Mouse (Mus musculus) CD4-positive helper T cell, adult 2 months (primary cell): ENCODE data around the gene Whrn.

Experiments used
- DNase-seq: peaks from one replicate; pipeline ENCODE4 v3.0.0-alpha.2; 2012; ENCODE audit warnings: low read depth, missing footprints, low spot score

Whrn gene

DNA sequence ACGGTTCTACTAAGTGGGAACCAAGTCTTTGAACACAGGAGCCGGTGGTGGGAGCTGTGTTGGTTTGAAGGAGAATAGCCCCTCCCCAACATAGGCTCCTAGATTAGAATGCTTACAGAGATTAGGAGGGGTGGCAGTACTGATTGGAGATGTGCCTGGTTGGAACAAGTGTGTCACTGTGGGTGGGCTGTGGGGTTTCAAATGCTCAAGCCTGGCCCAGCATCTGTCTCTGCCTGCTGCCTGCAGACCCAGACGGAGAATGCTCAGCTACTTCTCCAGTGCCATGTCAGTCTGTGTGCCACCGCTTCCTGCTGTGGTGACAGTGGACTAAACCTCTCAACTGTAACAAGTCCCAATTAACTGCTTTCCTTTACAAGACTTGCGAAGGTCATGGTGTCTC lies 45.2 kb downstream of the Whrn start:
- no peak for DNase-seq

DNA sequence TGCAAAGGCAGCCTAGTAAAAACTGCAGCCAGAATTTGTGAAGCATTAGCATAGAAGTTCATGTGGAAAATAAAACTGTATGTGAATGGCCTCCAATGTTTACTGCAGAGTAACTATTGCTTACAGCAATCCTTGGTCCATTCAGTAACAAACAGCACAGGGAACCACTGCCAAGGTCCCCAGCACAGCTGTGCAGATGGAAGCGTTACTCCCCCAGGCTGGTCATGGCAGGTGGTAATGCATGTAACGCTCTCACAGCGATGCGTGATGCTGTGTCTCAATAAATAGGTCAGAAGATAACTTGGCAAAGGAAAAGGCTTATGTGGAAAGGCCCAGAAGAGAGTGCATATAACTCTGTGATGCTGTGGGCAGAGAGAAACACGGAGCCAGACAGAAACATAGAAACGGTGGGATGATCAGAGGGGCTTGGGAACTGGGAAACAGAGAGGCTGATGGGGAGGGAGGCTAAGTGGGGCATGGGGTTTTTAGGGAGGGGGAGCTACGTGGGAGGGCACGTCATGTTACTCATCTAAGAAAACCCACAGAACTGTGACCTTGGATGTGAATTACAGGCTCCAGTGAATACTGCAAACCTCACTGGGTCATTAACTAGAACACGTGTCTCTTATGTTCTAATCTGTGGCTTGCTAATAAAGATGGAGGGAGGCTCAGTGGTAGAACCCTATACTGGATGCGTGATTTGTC lies 51.3 kb downstream of the Whrn start:
- no peak for DNase-seq

- no peak for DNase-seq
These were observed 52.7 kb downstream of the Whrn start for GRCm38 (mm10) chr4:63443101-63443500.

DNA sequence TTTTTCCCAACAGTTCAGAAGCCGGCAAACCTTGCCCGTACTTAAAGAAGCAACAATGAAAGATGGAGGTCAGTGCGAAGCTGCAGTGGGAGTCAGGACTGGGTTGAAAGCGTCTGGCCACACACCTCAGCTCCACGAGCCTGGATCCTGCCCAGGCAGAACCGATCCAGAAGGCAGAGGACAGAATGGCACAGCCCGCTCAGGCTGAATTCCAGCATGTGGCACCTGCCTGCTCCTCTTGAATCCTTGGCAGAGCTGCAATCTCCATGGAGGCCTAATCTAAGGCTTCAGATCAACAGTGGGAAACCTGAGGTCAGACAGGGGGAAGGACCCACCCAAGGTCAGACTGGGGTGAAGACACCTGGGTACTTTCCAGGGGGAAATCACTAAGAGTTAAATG lies 54.2 kb downstream of the Whrn start:
- DNase-seq, result no peak

DNA sequence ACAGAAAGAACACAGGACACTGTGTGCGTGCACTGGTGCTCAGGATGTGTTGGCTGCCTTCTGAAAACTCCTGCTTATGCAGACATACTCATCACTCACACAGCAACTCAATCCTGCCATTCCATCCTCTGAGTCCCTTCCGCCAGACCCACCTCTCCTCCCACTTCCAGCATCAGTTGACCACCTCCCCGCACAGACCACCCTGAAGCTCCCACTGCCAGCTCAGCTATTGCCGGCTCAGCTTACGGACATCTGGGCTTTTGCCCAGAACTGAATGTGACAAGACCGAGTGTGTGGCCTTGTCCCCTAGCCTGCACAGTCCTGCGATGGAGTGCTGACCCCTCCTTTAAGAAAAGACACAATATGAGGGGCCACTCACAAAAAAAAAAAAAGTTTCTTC lies 55.5 kb downstream of the Whrn start:
- DNase-seq, result no peak

- DNase-seq, result no peak
These were observed 57.8 kb downstream of the Whrn start for GRCm38 (mm10) chr4:63437968-63438367.

GRCm38 (mm10) chr4:63437119-63437815 lies 58.5 kb downstream of the Whrn start:
- no peak for DNase-seq

- no peak for DNase-seq
These were observed 60.4 kb downstream of the Whrn start for GRCm38 (mm10) chr4:63435402-63435801.

DNA sequence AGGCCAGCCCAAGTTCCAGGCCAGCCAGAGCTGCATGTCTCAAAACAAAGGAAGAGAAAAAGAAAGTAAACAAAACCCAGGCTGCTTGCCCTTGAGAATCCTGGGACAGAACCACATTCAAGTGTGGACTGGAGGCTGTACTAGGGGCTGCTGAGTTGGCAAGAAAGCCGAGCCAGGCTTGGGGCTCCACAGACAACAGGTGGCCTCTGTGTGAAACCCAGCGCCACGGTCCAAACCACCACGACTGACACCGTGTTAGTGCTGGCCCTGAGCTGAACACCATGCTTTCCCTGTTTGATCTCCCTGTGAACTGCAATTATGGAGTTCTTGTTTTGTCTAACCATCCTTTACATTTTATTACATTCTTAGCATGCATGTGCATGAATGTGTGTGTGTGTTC lies 64.7 kb downstream of the Whrn start:
- DNase-seq, result no peak

DNA sequence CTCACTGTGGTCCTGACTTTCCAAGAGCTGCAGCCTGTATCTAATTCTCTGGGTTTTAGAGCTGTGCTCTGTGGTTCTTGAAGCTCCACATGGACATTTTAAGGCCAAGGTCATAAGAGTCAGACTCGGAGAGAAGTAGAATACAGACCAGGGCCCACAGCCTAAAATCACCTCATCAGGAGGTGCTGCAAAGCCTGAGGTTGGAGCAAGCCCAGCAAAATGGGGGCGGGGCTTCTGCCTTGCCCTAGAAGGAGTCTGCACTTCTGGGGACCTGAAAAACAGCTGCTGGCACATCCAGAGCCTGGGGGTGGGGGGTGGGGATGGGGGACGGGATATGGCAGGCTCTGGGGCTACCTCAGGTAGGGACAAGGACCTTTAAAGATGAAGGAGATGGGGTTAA lies 65.4 kb downstream of the Whrn start:
- DNase-seq, result no peak

- no peak for DNase-seq
These were observed 69.5 kb downstream of the Whrn start for GRCm38 (mm10) chr4:63426308-63426707.

DNA sequence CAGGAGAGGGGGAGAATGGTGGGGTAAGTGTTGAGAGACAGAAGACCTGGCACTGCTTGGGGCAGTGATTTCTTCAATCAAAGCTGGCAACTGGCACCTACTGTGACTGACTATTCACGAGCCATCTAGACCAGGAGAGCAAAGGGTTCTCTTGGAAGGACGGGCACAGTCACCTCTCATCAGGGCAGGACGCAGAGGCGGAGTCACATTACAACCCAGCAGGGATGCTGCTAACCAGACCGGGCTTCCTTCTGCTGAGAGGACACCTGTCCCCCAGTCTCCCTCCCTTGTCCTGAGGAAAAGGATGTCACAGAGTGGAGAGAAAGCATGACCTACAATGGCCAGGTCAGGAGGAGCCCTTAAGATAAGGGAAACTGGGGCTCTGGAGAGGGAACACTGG lies 72.0 kb downstream of the Whrn start:
- no peak for DNase-seq

GRCm38 (mm10) chr4:63423231-63423630 lies 72.6 kb downstream of the Whrn start:
- DNase-seq, result no peak

DNA sequence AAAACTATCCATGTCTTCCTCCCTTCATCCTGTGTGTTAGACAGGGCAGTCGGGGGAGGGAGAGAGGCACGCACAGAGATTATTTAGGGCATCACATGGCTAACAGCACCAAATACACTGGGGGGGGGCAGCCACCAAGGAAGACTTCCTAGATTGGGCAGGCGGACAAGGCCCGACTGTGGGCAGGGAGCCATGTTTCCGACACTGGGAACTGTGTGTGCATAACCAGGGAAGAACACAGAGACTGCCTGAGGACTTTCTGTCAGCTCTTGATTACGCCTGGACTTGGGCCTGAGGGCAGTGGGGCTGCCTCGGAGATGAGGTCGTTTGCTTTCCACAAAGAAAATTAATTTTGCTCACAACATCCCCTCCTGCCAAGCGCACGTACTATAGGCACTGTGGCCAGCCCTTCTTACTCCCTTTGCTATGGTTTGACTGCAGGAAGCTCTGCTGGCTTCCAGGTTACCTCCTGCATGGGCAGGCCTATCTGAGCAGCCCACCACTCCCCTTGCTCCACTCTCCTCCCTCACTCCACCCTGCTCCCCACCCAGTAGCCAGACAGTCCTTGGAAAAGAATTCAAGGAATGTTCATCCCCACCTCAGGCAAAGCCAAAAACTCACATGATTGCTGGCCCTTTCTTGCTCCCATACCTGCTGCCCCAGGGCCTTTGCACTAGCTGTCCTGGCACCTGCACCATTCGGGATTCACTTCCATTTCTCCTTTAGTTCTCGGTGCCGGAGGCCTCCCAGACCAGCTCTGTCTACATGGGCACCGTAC lies 75.5 kb downstream of the Whrn start:
- DNase-seq, result no peak

- DNase-seq, result no peak
These were observed 77.5 kb downstream of the Whrn start for GRCm38 (mm10) chr4:63418270-63418669.

- DNase-seq, result peak; percentile 72
These were observed 78.4 kb downstream of the Whrn start for GRCm38 (mm10) chr4:63417318-63417957.

DNA sequence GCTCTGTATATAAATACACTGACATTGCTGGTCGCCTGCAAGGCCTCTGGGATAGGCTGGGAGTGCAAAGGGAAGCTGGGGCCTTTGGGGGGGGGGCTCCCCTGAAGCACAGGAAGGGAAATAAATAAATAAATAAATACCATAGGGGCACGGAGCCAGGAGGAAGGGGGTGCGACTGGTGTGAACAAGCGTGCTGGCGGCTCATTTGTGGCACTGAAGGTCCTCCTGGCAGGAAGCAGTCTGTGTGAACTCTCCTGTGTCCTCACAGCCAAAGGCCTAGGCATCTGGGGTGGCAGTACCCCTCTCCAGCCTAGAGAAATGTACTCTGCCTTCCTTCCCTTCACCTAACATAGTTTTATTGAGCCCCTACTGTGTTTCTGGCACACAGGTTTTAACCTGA lies 80.8 kb downstream of the Whrn start:
- no peak for DNase-seq

GRCm38 (mm10) chr4:63411222-63411621 lies 84.6 kb downstream of the Whrn start:
- DNase-seq, result no peak

DNA sequence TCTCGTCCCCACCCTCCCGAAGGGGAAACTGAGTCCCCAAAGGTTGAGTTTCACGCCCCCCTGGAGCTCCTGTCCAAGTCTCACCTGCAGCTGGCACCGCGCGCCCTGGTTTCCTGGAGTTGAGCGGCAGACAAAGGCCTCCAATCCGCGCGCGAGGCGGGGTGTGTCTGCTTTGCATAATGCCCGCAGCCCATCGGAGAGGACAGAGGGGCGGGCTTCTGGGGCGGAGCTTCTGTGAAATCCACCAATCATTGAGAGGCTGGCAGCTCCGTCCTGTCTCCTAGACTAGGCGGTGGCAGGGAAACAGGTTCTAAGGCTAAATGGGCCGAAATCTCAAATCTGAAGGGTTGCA lies 85.2 kb downstream of the Whrn start:
- peak; percentile 96 for DNase-seq

DNA sequence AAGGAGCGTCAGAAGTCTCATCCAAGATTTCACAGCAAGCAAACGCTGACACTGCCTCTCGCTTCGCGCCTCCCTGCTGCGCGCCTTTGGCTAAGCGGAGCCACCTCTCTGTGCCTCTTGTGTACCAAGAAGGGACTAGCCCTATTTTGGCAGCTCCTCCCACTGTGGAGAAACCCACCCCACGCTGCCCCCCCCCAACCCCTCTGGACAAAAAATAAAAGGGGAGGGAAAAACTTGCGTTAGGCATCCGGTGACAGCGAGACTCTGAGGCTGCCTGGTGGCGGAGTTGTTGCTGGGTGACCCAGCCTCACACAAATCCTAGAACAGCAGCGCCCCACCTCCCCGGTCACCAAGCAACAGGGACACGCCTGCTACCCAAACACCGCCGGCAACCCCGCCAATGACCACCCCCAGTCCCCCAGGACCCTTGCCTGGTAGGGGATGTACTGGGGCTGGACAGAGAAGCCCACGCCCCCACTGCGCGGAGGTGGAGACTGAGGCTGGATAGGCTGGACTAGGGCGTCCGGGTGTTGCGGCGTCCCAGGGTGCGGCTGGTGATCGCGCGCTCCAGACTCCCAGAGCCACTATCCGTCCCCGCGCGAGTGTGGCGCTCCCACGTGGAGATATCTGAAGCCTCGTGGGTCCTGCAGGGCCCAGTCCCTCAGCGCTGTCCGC lies 85.7 kb downstream of the Whrn start:
- peak; percentile 92 for DNase-seq

DNA sequence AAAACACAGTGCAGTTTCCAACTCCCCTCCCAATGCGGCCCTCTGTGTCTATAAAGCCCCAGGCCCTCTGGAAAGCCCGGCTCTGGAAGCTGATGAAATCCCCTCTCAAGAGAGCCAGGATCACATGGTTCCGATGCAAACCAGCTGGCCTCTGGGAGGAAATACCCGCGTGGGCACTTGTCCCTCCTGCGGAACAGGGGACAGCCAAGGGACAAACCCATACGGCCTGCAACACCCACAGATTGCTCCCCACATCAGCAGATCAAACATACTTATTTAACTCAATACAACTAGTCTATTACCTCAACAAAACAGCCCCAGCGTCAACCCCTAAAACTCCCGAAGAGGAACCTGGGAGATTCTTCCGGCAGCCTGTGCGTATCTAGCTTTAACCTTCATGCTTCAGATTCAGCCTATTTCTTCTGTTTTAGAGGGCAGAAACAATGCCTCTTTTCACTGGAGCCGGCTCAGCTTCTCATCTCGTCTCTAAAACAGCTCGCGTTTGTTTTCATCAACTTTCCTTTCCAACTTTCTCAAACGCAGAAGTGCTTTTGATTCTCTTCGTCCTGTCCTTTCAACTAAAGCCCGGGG lies 86.4 kb downstream of the Whrn start:
- peak; percentile 70 for DNase-seq
